Mouse (Mus musculus): ENCODE results near the gene Snd1. TPM values are rescaled to one million over a fixed set of nuclear protein-coding genes. Genes with fewer than 3 reads are reported as not detected.

The Snd1 gene
- polyA plus RNA-seq, 2 experiments from 2014 or later, result 46.2 to 67.2 TPM

DNA sequence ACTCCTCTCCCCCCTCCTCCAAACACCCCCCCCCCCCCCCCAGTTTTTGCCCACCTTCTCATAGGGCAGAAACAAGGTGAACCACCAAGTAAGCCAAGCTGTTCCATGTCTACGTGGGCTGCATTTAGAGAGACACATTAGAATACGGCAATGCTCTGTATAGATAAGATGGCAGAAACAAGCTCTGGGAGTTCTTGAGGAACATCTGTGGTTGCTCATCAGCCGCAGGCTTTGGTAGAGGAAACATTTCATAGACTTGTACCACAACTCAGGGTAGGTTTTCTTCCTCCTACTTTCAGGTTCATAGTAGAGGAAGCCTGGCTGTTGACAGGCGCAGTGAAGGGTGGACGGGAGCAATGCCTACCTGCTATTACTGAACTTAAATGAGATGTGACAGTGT, 124.2 kb downstream of the Snd1 start:
- no peak for ATAC-seq

DNA sequence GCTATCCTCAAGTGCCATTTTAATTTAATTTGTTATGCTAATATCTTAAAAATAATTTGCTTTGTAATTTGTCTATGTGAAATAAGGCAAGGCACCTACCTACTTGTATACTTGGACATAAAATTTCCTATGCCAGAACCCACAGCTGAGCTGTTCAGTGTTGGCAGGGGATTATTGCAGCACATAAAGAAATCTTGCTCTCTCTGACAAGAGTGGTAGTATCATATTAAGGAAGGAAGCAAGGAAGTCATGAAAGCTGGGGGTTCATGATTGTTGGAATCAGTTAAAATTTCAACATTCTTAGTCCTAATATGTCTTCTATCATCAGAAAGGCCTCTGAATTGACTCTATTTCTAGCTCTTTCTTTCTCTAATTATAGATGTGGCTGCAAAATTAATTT, 125.5 kb downstream of the Snd1 start:
- no peak for ATAC-seq

DNA sequence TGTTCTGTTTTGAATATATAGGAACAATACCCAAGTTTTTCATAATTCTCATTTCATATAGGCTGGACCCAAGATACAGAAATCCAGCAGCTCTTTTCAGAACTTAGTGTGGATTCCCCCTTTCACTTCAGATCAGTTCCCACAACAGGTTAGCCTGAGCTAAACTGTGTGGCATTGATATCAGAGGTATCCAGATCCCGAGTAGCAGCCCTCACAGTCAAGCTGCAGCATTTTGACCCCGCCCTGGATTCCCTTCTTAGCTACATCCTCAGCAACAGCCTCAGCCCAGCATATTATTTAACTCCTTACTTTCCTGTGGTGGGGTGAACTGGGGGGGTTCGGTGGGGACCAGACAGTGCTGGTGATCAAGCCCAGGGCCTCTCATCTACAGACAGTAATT, 128.5 kb downstream of the Snd1 start:
- no peak for ATAC-seq

- no peak for ATAC-seq
Measured at GRCm38 (mm10) chr6:28603823-28604222, 128.9 kb downstream of the Snd1 start.

GRCm38 (mm10) chr6:28609291-28609690, 134.4 kb downstream of the Snd1 start:
- no peak for ATAC-seq

- no peak for ATAC-seq
Measured at GRCm38 (mm10) chr6:28610127-28610526, 135.2 kb downstream of the Snd1 start.

DNA sequence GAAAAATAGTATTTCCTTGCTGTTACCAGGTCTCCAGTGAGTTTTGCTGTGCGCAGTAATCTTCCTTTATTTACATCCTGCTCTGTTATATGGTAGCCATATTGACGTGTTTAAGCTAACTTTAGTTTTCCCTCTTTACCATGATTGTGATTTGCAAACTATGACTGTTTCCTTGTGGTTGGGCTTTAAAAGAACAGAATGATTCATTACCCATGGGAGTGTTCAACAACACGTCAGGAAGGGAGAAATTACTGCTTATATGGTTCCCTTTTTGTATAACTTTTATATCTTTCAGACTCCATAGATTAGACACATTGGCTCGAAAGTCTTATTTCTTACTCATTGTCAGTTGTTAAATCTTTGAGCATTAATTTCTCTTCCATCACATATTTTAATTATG, 138.5 kb downstream of the Snd1 start:
- ATAC-seq, result no peak

DNA sequence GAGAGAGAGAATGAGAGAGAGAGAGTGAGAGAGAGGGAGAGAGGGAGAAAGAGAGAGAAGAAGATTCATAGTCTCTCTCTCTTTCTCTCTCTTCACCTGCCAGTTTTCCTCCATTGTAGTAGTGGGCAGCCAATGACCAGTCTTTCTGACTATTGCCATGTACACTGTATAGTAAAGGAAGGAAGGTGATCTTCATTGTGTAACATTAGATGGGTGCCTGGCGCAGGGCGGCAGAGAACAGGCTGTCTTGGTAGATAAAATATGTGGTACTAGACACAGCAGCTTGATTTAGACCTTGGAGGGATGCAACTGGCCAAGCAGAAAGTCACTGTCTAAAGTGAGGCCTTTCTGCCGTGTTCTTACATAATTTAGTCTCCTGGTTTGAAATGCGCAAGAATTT, 139.9 kb downstream of the Snd1 start:
- no peak for ATAC-seq

- no peak for ATAC-seq
Measured at GRCm38 (mm10) chr6:28615408-28615807, 140.5 kb downstream of the Snd1 start.

DNA sequence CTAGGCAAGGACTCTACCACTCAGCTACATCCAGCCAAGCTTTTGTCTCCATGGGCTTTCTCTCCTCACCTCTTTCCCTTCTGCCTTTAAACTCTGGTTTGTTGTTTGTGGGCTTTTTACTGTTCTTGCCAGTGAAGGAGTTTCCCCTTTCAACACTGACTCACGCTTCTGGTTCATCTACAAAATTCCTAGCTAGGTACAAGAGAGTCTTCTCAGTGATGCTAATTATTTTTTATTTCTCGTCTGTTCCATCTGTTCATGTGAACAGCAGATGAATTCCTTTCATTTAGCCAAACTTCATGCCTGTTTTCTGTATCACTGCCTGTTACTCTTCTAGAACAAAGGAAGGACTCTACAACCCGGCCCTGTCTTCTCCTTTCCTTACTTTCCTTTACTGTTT, 141.0 kb downstream of the Snd1 start:
- no peak for ATAC-seq

- ATAC-seq, result no peak
Measured at GRCm38 (mm10) chr6:28618299-28618698, 143.4 kb downstream of the Snd1 start.

DNA sequence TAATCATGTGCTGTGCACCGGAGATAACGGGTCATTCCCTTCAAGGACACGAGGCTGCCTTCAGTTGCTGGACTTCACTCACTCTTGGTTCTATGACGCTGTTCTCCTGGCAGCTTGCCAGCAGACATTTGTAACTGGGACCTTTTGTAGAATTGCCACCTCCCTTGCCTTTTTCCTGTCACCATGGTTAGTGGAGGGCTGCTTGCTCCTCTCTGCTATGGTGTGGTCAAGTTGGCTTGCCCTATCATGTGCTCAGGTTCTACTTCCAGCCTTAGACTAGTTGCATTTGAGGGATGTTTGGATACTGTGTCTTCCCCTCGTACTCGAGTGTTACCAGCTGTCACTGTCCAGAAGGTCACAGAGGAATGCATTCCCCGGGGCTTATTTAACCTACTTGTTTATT, 143.8 kb downstream of the Snd1 start:
- no peak for ATAC-seq

GRCm38 (mm10) chr6:28621431-28621830, 146.5 kb downstream of the Snd1 start:
- ATAC-seq, result no peak

DNA sequence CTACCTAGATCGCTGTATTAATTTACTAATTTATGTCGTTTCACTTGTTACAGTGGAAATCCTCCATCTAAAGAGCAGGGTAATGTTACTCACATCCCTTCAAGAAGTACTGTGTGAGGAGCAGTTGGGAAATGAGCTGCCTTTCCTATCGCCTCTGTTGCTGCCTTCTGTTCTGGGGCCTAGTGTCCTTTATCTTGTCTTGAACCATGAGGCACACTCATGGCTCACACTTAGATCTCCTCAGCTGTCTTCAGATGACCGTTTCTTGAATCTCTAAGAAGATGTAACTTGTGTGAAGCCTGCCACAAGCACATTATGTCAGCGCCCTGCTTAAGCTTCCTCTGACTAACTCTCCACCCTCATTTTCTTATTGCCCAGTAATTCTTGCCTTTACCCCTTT, 147.0 kb downstream of the Snd1 start:
- ATAC-seq, result no peak

- no peak for ATAC-seq
Measured at GRCm38 (mm10) chr6:28622522-28622921, 147.6 kb downstream of the Snd1 start.

GRCm38 (mm10) chr6:28622963-28623362, 148.0 kb downstream of the Snd1 start:
- no peak for ATAC-seq

DNA sequence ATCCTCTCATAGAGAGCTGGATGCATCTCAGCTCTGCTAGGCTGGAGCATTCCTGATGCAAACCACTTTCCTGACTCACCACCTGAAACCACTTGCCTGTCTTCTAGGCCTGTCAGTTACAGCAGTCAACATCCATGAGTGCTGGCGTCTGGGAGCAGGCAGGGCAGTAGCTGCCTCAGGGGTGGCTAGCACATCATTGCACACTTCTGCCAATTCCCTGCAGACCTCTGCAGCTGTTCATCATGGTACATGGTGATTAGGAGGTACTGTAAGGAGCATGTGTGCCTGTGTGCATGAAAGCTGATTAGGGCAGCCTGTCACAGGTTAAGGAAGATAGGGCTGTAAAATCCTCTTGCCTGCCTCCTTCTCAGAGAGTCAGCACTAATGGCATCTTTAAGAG, 153.5 kb downstream of the Snd1 start:
- no peak for ATAC-seq

- no peak for ATAC-seq
Measured at GRCm38 (mm10) chr6:28629866-28630265, 154.9 kb downstream of the Snd1 start.

DNA sequence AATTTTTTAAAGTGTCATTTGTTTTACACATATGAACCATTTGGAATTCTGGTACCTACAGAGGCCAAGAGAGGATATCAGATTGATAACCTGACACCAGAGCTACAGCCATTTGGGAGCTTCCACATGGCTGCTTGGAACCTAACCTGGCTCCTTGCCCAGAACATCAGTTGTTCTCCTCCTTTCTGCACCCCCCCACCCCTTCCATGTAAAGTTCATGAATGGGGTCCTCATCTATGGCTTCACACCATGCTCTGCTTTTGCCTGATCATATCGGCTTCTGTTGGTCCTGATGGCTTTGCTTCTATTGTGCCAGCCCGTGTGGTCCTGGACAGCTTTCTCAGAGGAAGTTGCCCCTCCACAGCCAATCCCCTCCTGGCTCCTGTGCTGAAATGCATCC, 156.0 kb downstream of the Snd1 start:
- no peak for ATAC-seq

DNA sequence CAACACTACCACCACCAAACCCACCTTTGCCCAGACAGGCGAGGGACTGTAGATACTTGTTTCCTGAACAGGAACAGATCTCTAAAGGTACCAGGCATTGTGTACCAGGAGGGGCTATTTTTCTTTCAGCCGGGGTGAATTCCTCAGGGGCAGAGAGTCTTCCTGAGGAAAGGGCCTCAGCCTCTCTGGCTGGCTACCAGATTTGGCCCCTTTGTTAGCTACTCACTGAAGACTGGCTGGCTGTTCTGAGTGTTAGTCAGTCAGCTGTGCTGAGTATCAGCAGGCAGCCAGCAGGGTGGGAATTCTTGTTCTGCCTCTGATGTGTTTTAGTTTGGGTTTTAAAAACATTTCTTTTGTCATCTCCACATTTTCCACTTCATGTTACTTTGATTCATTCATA, 158.2 kb downstream of the Snd1 start:
- no peak for ATAC-seq

DNA sequence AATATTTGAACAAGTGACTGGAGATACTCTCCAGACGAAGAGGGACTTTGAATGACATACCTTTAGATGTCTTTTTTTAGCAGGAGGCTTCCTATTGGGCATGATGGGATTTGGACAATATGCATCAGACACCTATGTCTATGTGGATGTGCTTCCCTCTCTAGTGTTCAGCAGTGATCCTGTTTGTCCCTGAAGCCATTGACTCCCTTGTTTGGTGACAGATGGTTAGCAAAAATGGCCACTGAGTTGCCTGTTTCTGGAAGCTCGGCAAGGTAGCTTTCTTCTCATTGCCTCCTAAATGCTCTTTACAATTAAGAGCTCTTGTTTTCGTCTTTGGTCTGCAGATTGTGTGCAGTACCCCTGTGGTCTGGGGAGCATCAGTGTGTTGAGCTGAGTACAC, 158.7 kb downstream of the Snd1 start:
- no peak for ATAC-seq

DNA sequence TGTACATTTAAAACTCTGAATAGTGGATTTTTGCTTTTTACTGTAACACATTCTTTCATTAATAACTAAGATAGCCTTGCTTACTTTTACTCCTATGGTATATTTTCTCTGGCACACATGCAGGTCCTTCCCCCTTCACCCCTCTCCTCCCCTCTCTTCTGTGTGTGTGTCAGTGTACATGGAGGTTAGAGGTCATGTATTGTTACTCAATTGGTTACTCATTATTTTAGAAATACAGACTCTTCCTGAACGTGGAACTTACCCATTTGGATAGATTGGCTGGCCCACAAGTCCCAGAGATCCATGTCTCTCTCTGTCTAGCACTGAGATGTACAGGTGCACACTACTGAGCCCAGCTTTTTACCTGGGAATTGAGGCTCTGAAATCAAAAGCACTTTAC, 160.2 kb downstream of the Snd1 start:
- no peak for ATAC-seq

DNA sequence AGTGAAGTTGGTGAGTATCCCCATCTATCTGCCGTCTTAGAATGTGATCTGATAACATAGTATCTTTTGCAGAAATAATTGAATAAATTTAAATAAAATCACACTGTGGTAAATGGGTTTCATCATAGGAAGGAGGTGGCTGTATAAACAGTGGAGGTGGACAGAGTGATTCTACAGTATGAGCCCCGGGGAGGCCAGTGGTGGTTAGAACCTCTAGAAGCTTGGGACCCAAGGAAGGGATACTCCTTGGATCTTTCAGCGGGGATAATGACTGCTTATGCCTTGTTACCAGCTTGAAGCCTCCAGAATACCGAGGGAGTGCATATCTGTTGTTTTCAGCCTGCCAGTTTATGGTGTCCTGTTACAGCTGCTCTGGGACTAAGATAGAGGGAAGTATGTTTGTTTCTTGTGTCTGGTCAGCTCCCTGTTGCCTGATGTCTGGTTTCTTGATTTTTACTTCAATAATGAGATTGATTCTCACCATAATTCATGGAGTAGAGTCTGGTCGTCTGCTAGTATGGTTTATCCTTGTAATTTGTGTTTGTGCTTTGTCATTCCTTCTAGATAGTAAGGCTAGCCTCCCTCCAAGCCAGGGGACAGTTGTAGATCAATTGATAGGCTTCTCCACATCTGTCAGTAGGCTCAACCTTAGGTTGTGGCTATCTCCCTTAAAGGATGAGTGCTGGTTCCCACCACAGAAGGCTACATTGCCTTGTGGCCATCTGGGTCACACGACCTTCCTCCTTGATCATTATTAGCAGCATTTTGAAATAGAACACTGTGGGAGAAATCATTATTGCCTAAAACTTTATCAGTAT, 160.8 kb downstream of the Snd1 start:
- no peak for ATAC-seq

GRCm38 (mm10) chr6:28640088-28640487, 165.1 kb downstream of the Snd1 start:
- no peak for ATAC-seq

GRCm38 (mm10) chr6:28642909-28643308, 168.0 kb downstream of the Snd1 start:
- ATAC-seq, result no peak

Data from CD4-positive, CD25-positive, alpha-beta regulatory T cell, adult 4 months (primary cell).